Mouse (Mus musculus): ENCODE measurements around the gene Nrsn2. TPM values are rescaled to one million over a fixed set of nuclear protein-coding genes. Genes with fewer than 3 reads are reported as not detected.

Gene Nrsn2
- total and polyA plus RNA-seq, 2 experiments: not detected

- no peaks in the 10 kb centered on the region for H3K4me1 ChIP-seq (ENCODE audit: control insufficient read depth, insufficient read depth, low read length)
- TF ChIP-seq CTCF (IDR thresholded peaks at IDR 0.05; ENCODE audit: low read depth, low read length): no peak
- no peak for TF ChIP-seq POLR2A (IDR thresholded peaks at IDR 0.05; ENCODE audit: extremely low read depth, insufficient read depth, low read length)
- WGBS: 33% methylated on average over 21 of the region's 21 CpGs
- H3K4me3 ChIP-seq (ENCODE audit: insufficient read depth, low read depth, low read length): peak overlapping the region; percentile 80; the same call in 1 of the 2 replicates
- no peaks in the 10 kb centered on the region for H3K36me3 ChIP-seq (ENCODE audit: control insufficient read depth, insufficient read depth, low read length)
- H3K27ac ChIP-seq (replicated peaks; ENCODE audit: insufficient read depth, low read depth, low read length): no peak overlapping the region
- no peak for DNase-seq (ENCODE audit: extremely low read depth, low read depth, low spot score)
- peaks cover 4% of the 10 kb centered on the region; the same call in 1 of the 2 replicates for H3K27me3 ChIP-seq (ENCODE audit: control insufficient read depth, insufficient read depth, low read length)
- no peak overlapping the region for H3K9ac ChIP-seq (ENCODE audit: low read depth, low read length)
- H3K79me2 ChIP-seq (ENCODE audit: control insufficient read depth, insufficient read depth, low read length): no peaks in the 10 kb centered on the region
Observed at GRCm38 (mm10) chr2:152413158-152413764, 36.8 kb upstream of the Nrsn2 start.

- Histone ChIP-seq H3K4me3 (ENCODE audit: insufficient read depth, low read depth, low read length) (no peak overlapping the region), H3K27ac (replicated peaks; ENCODE audit: insufficient read depth, low read depth, low read length) (no peak overlapping the region), H3K79me2 (ENCODE audit: control insufficient read depth, insufficient read depth, low read length) (no peaks in the 10 kb centered on the region), H3K27me3 (ENCODE audit: control insufficient read depth, insufficient read depth, low read length) (peaks cover 4% of the 10 kb centered on the region; the same call in 1 of the 2 replicates), H3K4me1 (ENCODE audit: control insufficient read depth, insufficient read depth, low read length) (no peaks in the 10 kb centered on the region), H3K36me3 (ENCODE audit: control insufficient read depth, insufficient read depth, low read length) (no peaks in the 10 kb centered on the region), H3K9ac (ENCODE audit: low read depth, low read length) (no peak overlapping the region)
- 52% methylated on average over 15 of the region's 15 CpGs for WGBS
- no peak for DNase-seq (ENCODE audit: extremely low read depth, low read depth, low spot score)
- TF ChIP-seq CTCF (IDR thresholded peaks at IDR 0.05; ENCODE audit: low read depth, low read length): no peak
Observed at GRCm38 (mm10) chr2:152412526-152413157, 36.2 kb upstream of the Nrsn2 start.

- H3K9ac ChIP-seq (ENCODE audit: low read depth, low read length): no peak overlapping the region
- H3K27ac ChIP-seq (replicated peaks; ENCODE audit: insufficient read depth, low read depth, low read length): 0 out of 2 replicates have a peak overlapping the region, but pooled peaks have one; percentile 2
- H3K4me3 ChIP-seq (ENCODE audit: insufficient read depth, low read depth, low read length): no peak overlapping the region
- WGBS: 79% methylated on average over 7 of the region's 7 CpGs
- DNase-seq (ENCODE audit: extremely low read depth, low read depth, low spot score): no peak
- TF ChIP-seq CTCF (IDR thresholded peaks at IDR 0.05; ENCODE audit: low read depth, low read length) (no peak), POLR2A (IDR thresholded peaks at IDR 0.05; ENCODE audit: extremely low read depth, insufficient read depth, low read length) (no peak)
- no peaks in the 10 kb centered on the region for H3K36me3 ChIP-seq (ENCODE audit: control insufficient read depth, insufficient read depth, low read length)
- peaks cover 4% of the 10 kb centered on the region; the same call in 1 of the 2 replicates for H3K27me3 ChIP-seq (ENCODE audit: control insufficient read depth, insufficient read depth, low read length)
- H3K79me2 ChIP-seq (ENCODE audit: control insufficient read depth, insufficient read depth, low read length): no peaks in the 10 kb centered on the region
- 0 out of 2 replicates have a peak, but pooled peaks cover under 1% of the 10 kb centered on the region for H3K4me1 ChIP-seq (ENCODE audit: control insufficient read depth, insufficient read depth, low read length)
Observed at GRCm38 (mm10) chr2:152411471-152411870, 35.0 kb upstream of the Nrsn2 start.

- no peak overlapping the region; the same call in 1 of the 2 replicates for H3K27ac ChIP-seq (replicated peaks; ENCODE audit: insufficient read depth, low read depth, low read length)
- peaks cover 4% of the 10 kb centered on the region; the same call in 1 of the 2 replicates for H3K27me3 ChIP-seq (ENCODE audit: control insufficient read depth, insufficient read depth, low read length)
- no peak overlapping the region for H3K4me3 ChIP-seq (ENCODE audit: insufficient read depth, low read depth, low read length)
- no peak for TF ChIP-seq CTCF (IDR thresholded peaks at IDR 0.05; ENCODE audit: low read depth, low read length)
- no peak for TF ChIP-seq POLR2A (IDR thresholded peaks at IDR 0.05; ENCODE audit: extremely low read depth, insufficient read depth, low read length)
- H3K4me1 ChIP-seq (ENCODE audit: control insufficient read depth, insufficient read depth, low read length): peaks cover 1% of the 10 kb centered on the region; the same call in 1 of the 2 replicates
- 48% methylated on average over 15 of the region's 15 CpGs for WGBS
- no peak overlapping the region for H3K9ac ChIP-seq (ENCODE audit: low read depth, low read length)
- DNase-seq (ENCODE audit: extremely low read depth, low read depth, low spot score): peak; percentile 18
- H3K36me3 ChIP-seq (ENCODE audit: control insufficient read depth, insufficient read depth, low read length): no peaks in the 10 kb centered on the region
- H3K79me2 ChIP-seq (ENCODE audit: control insufficient read depth, insufficient read depth, low read length): no peaks in the 10 kb centered on the region
Observed at GRCm38 (mm10) chr2:152410971-152411371, 34.5 kb upstream of the Nrsn2 start.

- no peak overlapping the region for H3K4me3 ChIP-seq (ENCODE audit: insufficient read depth, low read depth, low read length)
- no peak for DNase-seq (ENCODE audit: extremely low read depth, low read depth, low spot score)
- H3K27ac ChIP-seq (replicated peaks; ENCODE audit: insufficient read depth, low read depth, low read length): no peak overlapping the region
- TF ChIP-seq CTCF (IDR thresholded peaks at IDR 0.05; ENCODE audit: low read depth, low read length): no peak
- H3K4me1 ChIP-seq (ENCODE audit: control insufficient read depth, insufficient read depth, low read length): peaks cover 3% of the 10 kb centered on the region; the same call in 1 of the 2 replicates
- no peaks in the 10 kb centered on the region for H3K36me3 ChIP-seq (ENCODE audit: control insufficient read depth, insufficient read depth, low read length)
- H3K27me3 ChIP-seq (ENCODE audit: control insufficient read depth, insufficient read depth, low read length): peaks cover 4% of the 10 kb centered on the region; the same call in 1 of the 2 replicates
- no peaks in the 10 kb centered on the region for H3K79me2 ChIP-seq (ENCODE audit: control insufficient read depth, insufficient read depth, low read length)
- WGBS: 81% methylated on average over 6 of the region's 6 CpGs
- no peak overlapping the region for H3K9ac ChIP-seq (ENCODE audit: low read depth, low read length)
Observed at GRCm38 (mm10) chr2:152409781-152410180, 33.3 kb upstream of the Nrsn2 start.

- Histone ChIP-seq H3K9ac (ENCODE audit: low read depth, low read length) (no peak overlapping the region), H3K27me3 (ENCODE audit: control insufficient read depth, insufficient read depth, low read length) (no peaks in the 10 kb centered on the region), H3K36me3 (ENCODE audit: control insufficient read depth, insufficient read depth, low read length) (no peaks in the 10 kb centered on the region), H3K4me1 (ENCODE audit: control insufficient read depth, insufficient read depth, low read length) (peaks cover 3% of the 10 kb centered on the region; the same call in 1 of the 2 replicates), H3K27ac (replicated peaks; ENCODE audit: insufficient read depth, low read depth, low read length) (no peak overlapping the region), H3K79me2 (ENCODE audit: control insufficient read depth, insufficient read depth, low read length) (no peaks in the 10 kb centered on the region), H3K4me3 (ENCODE audit: insufficient read depth, low read depth, low read length) (0 out of 2 replicates have a peak overlapping the region, but pooled peaks have one; percentile 3)
- peak; percentile 71 for DNase-seq (ENCODE audit: extremely low read depth, low read depth, low spot score)
- under 1% methylated on average over 19 of the region's 19 CpGs for WGBS
- TF ChIP-seq POLR2A (IDR thresholded peaks at IDR 0.05; ENCODE audit: extremely low read depth, insufficient read depth, low read length): no peak
- TF ChIP-seq CTCF (IDR thresholded peaks at IDR 0.05; ENCODE audit: low read depth, low read length): no peak
Observed at GRCm38 (mm10) chr2:152406126-152406525, 29.7 kb upstream of the Nrsn2 start.

Data from liver, adult 2 months (tissue).